Mouse (Mus musculus): ENCODE data around the gene Cstf2t.

Gene Cstf2t

DNA sequence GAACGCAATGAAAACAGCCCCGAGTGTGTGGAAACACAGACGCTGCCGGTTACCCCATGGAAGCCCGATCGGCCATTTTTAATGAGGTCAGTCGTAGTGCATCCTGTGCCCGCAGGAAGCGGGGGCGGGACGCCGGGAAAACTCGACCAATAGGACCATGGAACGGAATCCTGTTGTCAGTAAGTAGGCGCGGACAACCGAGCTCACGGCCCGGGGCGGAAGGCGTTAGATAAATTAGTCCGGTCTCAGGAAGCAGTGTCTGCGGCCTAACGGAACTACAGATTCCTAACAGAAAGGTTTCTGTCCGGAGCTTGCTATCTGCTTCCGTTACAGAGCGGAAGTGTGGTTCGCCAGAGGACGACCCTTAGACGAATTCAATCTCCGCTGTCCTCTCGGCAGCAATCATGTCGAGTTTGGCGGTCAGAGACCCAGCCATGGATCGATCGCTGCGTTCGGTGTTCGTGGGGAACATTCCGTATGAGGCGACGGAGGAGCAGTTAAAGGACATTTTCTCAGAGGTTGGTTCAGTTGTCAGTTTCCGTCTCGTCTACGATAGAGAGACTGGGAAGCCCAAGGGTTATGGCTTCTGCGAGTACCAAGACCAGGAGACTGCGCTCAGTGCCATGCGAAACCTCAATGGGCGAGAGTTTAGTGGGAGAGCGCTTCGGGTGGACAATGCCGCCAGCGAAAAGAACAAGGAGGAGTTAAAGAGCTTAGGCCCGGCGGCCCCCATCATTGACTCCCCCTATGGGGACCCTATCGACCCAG is at the start of gene Cstf2t:
Cstf2t (plus strand) TSS at position 176 of the 768 bp plus-strand sequence.
- DNase-seq: peak; percentile 100

DNA sequence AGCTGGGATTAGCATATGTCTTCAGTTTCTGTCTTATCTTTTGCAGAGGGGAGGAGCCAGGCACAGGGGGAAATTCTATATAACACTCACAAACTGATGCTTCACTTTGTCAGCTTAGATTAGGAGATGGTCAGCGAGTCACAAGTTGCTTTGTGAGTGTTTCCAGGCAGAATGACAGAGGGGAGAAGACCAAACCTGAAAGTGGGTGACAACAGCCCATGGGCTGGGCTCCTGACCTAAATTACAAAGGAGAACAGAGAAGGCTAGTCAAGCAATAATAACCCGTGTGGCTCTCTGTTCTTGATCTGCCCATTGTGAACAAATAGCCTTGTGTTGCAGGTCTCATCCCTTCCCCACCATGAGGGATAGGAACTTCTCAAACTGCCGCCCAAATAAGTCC is 43.7 kb upstream of the Cstf2t start:
- DNase-seq: no peak

DNA sequence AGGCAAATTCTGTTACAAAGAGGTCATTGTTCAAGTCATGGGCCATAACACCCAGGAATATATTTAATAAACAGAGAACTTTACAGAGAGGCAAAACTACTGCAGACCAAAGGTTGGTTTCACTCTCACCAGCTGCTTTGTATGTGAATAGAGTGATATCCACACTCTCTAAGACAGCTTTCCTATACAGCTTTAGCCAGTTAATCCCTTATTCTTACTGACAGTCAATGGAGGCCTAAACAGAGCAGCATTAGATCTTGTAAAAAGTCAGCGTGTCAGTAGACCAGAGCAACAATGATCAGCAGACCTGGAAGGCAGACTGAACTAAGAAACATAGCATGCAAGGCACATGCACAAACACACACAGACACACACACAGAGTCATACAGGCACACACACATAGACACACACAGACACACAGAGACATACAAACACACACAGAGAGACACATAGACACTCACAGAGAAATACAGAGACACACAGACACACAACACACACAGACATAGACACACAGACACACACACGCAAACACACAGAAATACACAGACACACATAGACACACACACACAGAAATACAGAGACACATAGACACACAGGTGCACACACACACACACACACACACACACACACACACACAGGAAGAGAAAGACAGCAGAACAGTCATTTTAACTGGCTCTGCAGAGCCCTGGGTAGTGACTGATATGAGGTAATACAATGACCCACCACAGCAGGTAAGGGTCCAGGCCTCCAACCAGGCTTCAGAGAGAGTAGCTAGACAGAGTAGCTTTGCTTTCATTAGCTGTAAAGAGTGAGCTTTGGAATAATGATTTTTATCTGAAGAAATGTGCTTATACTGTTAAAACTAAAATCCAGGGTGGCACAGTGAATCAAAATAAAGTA is 41.4 kb upstream of the Cstf2t start:
- DNase-seq: no peak

DNA sequence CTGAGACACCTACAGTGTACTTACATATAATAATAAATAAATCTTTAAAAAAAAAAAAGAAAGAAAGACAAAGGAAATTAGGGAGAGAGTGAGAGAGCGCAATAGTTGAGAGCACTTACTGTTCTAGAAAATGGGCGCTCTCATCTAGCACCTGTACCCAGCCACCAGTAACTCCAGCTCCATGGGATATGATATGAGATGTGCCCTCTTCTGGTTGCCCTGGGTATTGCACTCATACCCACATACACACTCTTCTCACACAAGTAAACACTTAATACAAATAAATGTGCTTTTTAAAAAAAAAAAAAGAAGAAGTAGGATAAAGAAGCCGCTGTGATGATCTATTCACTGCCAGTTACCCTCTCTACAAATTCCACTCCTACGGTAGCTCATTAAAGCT is 36.0 kb upstream of the Cstf2t start:
- DNase-seq: no peak

DNA sequence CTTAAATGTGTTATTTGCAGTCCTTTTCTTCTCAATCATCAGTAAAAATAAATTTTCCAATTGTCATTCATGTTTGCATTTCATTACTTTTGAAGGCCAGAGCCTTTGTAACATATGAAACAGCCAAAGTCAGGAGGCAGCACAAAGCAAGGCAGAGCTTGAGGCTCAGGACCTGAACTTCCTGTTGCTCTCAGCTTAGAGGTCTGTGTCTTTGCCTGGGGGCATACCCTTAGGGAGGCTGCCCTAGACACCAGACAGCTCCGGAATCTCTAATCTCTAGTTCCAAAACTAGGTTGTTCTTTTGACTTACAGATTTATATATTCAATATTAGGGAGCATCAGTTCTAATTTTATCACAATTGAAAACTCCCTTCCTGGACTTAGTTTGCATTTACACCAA is 17.9 kb upstream of the Cstf2t start:
- no peak for DNase-seq

DNA sequence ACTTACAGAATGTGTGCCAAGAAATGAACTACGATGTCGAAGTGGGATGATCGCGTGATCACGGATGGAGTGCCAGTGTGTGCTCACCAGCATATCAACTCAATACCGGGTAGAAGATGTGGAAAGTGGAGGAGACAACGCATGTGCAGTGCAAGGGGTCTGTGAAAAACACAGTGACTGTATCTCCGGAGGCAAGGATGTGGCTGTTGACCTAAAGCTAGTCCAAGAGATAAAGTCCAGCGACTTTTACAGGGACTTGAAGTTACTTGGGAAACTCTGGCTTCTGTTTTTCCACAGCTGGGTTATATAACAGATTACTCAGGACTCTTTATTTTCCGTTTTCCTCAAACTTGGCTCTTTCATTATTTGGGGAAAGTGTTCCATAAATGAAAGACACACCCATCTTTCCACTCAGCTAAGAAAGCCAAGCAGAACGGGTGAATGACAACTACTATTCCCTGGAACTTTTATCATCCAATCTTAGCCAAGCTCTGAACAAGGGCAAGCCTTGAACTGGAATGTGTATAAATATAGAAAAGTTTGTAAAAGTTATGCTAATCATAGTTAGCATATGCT is 17.3 kb upstream of the Cstf2t start:
- DNase-seq: no peak

DNA sequence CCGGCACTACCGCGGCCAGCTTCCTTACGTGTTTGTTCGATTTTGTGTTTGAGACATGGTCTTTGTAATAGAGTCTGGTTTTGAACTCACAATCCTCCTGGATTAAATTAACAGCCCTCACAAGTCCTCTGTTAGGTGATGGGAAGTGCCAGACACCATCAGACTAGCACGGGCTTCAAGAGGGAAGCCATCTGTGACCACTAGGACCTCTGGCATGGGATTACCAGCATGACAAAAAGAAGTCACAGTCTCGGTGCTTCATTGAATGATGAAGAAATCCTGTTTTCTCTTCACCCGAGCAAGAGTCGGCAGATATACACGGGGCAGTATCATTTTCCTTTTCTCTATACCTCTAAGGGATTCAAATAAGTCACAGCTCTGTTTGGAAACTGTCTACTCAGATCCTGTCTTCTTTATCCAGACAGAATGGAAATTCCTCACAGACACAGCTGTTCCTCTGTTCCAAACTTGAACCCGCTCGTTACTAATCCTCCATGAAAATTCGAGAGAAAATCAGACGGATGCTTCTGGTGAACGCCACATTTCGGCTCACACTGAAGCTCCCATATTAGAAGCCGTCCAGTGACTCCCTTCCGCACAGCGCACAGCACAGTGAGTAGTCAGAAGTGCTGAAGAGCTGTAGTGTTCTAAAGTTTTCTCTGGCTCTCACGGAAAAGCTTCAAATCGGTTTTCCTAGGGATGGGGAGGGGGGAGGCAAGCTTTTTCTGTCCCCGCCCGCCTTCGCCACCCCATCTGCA is 8.5 kb upstream of the Cstf2t start:
- DNase-seq: no peak

DNA sequence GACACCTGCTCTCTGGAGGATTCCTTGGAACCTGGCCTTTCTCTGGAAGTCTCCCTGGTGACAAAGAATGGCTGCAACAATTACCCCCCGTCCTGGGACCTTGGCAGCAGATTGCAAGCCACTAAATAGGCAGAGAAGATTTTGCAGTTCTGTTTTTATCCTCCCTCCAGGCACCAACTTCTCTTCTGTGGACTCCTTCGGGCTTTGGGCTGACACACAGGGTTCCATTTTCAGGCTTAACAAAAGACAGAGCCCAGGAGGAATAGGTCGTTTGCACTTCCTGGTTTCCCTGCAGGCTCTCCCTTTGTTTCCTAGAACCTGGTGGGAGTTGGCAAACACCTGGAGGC is 7.9 kb upstream of the Cstf2t start:
- no peak for DNase-seq

DNA sequence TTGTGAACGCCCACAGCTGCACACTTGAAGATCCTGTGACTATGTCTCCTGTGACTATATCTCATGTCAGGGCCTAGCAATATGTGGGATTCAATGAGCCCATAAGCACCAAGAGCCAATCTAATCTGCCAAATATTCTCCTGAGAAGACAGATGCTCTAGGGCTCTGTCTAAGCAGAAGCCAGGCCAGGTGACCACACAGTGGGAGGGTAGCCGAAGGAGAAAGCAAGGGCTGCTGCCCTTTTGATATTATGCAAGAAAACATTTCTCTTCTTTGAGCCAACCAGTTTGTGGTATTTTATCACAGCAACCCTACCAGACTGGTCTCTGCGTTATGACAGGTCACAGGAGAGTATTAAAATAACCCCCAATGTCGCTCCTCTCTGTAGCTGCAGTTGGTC is 6.5 kb upstream of the Cstf2t start:
- DNase-seq: no peak

DNA sequence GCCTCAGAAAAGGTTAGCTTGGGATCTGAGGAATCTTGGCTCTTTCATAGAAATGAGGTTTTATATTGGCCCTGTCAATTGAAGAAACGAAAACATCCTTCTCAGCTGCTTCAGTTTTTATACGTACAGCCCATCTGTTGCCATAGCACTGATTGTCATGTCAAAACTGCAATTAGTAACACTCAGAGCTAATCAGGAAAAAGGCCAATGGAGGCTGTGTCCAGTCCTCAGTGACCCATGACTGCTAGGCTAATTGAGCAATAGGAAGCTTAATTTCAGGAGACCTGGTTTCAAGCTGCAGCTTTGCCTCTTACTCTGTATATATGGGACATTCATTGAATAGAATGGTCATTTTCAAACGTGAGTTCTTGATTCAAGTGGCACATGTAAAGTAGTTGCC is 4.4 kb upstream of the Cstf2t start:
- no peak for DNase-seq

DNA sequence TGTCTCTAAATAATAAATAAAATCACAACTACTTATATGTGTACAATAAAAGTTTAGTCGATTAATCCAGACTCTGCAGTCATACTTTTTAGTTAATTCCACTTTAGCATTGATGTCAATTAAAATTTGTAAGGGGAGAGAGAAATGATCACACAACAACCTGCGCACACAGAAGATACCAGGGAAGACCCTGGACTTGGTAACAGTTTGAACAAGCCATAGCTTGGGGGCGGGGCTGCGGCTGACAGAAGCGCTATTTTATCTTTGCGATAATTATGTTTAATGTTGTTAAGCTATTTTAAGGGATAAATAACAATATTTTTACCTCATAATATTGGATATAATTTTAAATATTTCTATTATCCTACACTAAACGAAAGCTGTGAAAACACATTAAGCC is 411 bp upstream of the Cstf2t start:
- DNase-seq: no peak

DNA sequence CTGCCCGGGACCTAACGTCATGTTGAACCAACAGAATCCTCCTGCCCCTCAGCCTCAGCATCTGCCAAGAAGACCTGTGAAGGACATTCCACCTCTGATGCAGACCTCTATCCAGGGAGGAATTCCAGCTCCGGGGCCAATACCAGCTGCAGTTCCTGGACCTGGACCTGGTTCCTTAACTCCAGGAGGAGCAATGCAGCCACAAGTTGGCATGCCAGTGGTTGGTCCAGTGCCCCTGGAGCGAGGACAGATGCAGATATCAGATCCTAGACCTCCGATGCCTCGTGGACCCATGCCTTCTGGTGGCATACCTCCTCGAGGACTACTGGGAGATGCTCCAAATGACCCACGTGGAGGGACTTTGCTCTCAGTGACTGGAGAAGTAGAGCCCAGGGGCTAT is 1.1 kb downstream of the Cstf2t start:
- DNase-seq: peak; percentile 8 to 14

DNA sequence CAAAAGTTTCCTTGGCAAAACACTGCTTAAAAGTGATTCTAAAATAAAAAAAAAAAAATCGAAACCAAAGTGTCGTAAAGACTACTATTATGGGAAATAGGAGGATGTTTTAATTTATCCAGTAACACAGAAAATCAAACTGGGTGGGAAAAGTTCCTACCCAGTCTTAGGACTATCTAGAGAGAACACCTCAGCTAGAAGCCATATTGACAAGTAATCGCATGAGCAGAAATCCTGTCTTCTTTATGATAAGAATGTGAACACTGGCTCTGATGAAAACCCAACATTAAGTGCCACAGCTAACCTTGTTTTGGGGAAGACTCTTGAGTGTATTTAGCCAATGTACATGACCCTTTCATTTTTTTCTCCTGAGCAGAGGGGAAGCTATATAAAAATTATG is 15.2 kb downstream of the Cstf2t start:
- no peak for DNase-seq

DNA sequence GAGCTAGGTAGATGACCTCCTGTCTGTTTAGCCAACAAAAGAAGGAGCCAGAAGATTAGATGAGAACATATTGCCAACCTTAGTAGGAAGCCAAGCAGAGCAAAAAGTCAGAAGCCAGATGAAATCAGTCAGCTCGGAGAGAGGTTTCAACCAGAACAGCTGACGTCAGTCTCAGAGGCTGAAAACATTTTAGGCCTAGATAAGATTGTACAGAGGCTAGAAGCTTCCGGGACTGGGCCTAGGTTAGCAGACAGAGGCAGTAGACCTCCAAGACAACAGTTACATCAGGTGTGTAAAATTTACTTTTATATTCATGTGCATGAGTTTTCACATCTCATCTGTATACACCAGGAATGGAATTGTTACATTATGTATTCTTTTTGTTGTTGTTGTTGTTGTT is 16.7 kb downstream of the Cstf2t start:
- no peak for DNase-seq

DNA sequence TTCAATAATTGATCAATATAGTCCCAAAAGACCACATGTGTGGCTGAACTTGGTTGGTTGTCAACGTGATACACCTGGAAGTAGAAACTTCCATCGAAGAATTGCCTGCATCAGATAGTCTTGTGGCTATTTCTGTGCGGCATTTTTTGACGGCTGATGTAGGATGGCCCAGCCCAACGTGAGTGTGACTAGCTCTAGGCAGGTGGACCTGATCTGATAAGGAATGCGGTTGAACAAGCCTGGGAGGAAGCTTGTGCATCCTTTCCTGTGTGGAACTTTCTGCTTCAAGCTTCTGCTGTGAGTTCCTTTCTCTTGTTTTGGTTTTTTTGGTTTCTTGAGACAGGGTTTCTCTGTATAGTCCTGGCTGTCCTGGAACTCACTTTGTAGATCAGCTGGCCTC is 22.1 kb downstream of the Cstf2t start:
- DNase-seq: no peak

DNA sequence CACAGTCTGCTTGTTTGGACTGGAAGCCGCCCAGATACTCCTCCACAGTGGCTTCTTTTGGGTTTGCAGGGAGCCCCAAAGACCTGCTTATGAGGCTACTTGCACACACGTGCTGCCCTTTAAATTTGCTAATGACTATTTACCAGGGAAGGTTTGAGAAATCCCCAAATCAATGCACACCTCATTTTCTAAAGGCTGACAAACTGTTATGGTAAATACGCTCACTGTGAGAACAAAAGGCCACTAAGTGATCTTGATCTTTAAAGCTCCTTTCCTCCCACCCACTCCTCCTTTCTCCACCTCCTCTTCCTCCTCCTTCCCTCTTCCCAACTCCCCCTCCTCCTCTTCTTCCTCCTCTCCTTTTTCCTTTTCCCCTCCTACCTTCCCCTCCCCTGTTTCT is 23.4 kb downstream of the Cstf2t start:
- DNase-seq: no peak

DNA sequence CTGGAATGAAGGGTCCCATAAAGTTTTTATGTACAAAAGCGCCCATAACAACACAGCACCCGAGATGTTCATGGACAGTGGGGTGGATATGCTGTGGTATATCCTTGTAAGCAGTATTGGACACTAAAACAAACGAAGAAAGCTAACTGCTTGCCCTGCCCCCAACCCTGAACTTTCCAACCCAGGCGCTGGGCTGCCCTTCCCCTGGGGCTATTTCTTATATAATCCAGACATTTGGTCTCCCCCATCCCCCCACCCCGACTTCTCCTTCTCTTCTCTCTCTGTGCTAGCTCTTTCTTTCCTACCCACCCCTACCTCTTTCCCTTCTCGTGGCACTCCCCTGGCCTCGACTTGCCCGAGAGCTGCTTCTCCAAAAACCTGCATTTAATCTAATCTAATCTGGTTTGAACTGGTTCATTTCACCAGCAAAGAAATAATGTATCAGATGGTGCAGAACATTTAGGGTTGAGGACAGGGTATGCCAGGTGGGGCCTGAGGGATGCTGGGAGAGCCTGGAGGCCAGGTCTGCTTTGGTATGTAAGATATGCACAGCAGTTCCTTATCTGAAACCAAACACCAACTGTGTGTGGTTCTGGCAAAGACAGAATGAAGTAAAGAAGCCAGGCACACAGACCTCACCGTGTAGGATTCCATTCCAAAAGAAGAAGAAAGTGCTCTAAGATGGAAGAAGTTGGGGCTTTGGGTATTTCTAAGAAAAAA is 24.4 kb downstream of the Cstf2t start:
- no peak for DNase-seq

DNA sequence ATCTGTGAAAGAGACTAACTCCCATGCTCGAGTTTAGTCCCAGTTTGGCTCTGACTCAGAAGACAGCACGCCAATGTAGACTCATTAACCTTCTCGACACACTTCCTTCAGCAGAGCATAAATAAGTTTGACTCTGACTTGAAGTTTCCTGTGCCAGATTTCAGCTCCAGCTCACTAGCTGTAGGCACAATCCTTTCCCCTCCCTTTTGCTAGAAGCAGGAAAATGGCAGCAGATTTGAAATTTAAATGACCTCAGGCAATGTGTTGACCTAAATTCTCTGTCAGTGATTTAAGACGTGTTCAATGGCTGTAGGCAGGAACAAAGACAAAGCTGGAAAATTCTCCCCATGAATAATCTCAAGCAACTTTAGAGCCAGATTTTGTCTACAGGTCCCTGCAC is 32.1 kb downstream of the Cstf2t start:
- DNase-seq: no peak

DNA sequence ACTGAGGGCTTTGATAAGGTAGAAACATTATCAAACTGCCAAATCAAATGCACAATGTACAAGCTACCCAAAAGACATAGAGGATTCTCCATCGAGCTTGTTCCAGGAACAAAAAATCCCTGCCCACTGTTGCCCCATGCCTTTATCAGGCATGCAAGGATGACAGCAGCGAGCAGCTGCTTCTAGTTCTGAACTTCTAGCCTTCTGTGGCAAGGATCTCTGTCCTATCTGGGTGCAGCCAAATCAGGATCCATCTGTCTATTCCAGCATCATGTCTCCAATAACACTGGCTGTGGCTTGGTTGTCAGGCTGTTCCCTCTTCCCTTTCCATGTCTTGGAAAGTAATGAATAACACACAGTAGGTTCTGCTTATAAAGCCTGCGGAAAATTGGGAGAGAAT is 42.0 kb downstream of the Cstf2t start:
- DNase-seq: no peak

DNA sequence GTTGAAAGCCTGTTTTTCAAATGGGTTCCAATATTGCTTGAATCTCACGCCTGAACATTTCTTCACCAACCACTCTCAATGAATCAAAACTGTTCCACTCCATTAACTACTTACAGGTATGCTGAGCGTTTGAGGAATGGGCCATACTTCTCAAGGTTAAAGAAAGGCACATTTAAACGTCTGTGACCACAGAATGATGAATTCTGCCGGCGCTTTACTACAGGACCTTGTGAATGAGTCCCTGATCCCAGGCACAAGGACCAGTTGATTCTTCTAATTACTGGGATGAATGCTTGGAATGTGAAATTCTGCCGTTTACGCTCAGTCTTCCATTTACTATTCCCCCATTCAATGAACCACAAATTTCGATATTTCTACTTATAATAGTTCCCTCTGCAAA is 50.0 kb downstream of the Cstf2t start:
- no peak for DNase-seq

DNA sequence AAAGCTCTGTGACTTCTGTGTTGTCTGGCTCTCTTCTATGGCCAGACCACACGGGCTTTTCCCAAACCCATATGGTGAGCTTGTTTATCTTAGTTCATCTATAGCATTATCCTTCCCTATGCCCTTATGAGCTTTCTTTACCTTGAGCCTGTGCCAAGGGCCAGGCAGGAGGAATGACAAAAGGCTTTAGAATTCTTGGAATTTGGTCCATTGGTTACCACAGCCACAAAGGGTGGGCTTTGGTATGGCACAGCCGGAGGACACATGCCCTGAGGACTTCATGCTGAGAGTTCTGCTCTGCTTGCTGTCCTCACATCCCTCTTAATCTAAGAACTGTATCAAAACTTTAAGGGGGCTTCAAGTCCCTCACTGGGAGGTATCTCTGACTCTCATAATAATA is 53.7 kb downstream of the Cstf2t start:
- DNase-seq: no peak

Data from cerebellum, postnatal 36 days (tissue).